Mouse (Mus musculus): ENCODE results near the gene Ube2b.

DNA sequence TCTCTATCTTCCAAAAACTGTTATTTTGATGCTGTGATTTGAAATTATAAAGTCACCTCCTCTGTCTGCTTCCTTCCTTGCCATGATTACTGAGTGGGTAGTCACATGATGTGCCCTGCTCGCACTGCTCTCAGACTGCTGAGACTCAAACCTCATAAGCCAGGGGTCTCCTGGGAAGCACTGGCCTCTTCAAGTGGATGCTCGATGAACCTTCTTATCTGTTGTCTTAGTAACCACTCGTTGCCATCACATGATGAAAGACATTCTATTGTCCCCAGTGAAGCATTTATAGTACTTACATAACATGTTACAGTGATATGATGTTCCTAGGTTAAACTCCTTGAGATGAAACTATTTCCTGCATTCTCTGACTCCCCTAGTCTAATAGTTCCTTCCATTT, 37.1 kb upstream of the Ube2b start:
- no peak for TF ChIP-seq CTCF (IDR thresholded peaks at IDR 0.05; ENCODE audit: low read depth)
- TF ChIP-seq EP300 (optimal IDR thresholded peaks at IDR 0.05) = no peak

Measured in stomach, postnatal 0 days (tissue).